Mouse (Mus musculus): ENCODE data around the gene Olfr102. TPM values are rescaled to one million over a fixed set of nuclear protein-coding genes. Genes with fewer than 3 reads are reported as not detected.

Olfr102 gene
- not detected for total RNA-seq (2022)

GRCm38 (mm10) chr17:37316954-37317353 is at the start of gene Olfr102:
Gene Olfr102, minus strand, starts transcription at chr17:37317054.
- no peak for DNase-seq (ENCODE audit: low spot score)

GRCm38 (mm10) chr17:37359282-37359681 is 42.4 kb upstream of the Olfr102 start, which contains the start of gene Olfr104-ps:
Gene Olfr104-ps, plus strand, starts transcription at chr17:37359582.
- DNase-seq (ENCODE audit: low spot score): no peak

GRCm38 (mm10) chr17:37339598-37339997 is 22.7 kb upstream of the Olfr102 start, which contains the start of gene Olfr103:
Gene Olfr103, minus strand, starts transcription at chr17:37339698.
- DNase-seq (ENCODE audit: low spot score): no peak

GRCm38 (mm10) chr17:37310146-37310699 is 6.6 kb downstream of the Olfr102 start:
- DNase-seq (ENCODE audit: low spot score): no peak

- DNase-seq (ENCODE audit: low spot score): no peak
These were observed 8.4 kb downstream of the Olfr102 start for GRCm38 (mm10) chr17:37308483-37308882.

- no peak for DNase-seq (ENCODE audit: low spot score)
These were observed 12.6 kb downstream of the Olfr102 start, which contains the start of gene Olfr101 for GRCm38 (mm10) chr17:37304213-37304612. Gene Olfr101, minus strand, starts transcription at chr17:37304313.

GRCm38 (mm10) chr17:37283360-37283759 is 33.5 kb downstream of the Olfr102 start, which contains the start of gene Olfr99:
Gene Olfr99, minus strand, starts transcription at chr17:37283460.
- no peak for DNase-seq (ENCODE audit: low spot score)

- DNase-seq (ENCODE audit: low spot score): no peak
These were observed 36.5 kb downstream of the Olfr102 start for GRCm38 (mm10) chr17:37280331-37280730.

GRCm38 (mm10) chr17:37276573-37276972 is 40.3 kb downstream of the Olfr102 start:
- no peak for DNase-seq (ENCODE audit: low spot score)

- no peak for DNase-seq (ENCODE audit: low spot score)
These were observed 41.1 kb downstream of the Olfr102 start for GRCm38 (mm10) chr17:37275626-37276248.

- DNase-seq (ENCODE audit: low spot score): peak; percentile 81
These were observed 46.2 kb downstream of the Olfr102 start for GRCm38 (mm10) chr17:37270702-37271092.

- DNase-seq (ENCODE audit: low spot score): peak; percentile 98
These were observed 46.7 kb downstream of the Olfr102 start, which contains the start of gene H2-M3 for GRCm38 (mm10) chr17:37270058-37270701. Gene H2-M3, plus strand, starts transcription at chr17:37270220.

GRCm38 (mm10) chr17:37263626-37264025 is 53.2 kb downstream of the Olfr102 start, which contains the start of gene Olfr98:
Gene Olfr98, minus strand, starts transcription at chr17:37263749.
- no peak for DNase-seq (ENCODE audit: low spot score)

Other genes with a start within 250 kb of the Olfr102 start
- not detected for gene Olfr90, start 228.6 kb downstream of the Olfr102 start, total RNA-seq (2022)
- gene Olfr91, start 218.8 kb downstream of the Olfr102 start, total RNA-seq (2022): not detected
- not detected for gene Olfr92, start 197.0 kb downstream of the Olfr102 start, total RNA-seq (2022)
- gene Olfr93, start 155.6 kb downstream of the Olfr102 start, total RNA-seq (2022): not detected
- gene Ubd, start 123.2 kb downstream of the Olfr102 start, total RNA-seq (2022): not detected
- not detected for gene Olfr94, start 116.1 kb downstream of the Olfr102 start, total RNA-seq (2022)
- not detected for gene Olfr95, start 103.9 kb downstream of the Olfr102 start, total RNA-seq (2022)
- not detected for gene Olfr96, start 96.9 kb downstream of the Olfr102 start, total RNA-seq (2022)
- not detected for gene Olfr97, start 79.7 kb downstream of the Olfr102 start, total RNA-seq (2022)
- not detected for gene Olfr98, start 53.3 kb downstream of the Olfr102 start, total RNA-seq (2022)
- gene H2-M3, start 46.8 kb downstream of the Olfr102 start, total RNA-seq (2022): 1 to 10 TPM; 3.2 to 4.4 (median 3.6) TPM
- not detected for gene Olfr99, start 33.6 kb downstream of the Olfr102 start, total RNA-seq (2022)
- not detected for gene Olfr101, start 12.7 kb downstream of the Olfr102 start, total RNA-seq (2022)
- not detected for gene Olfr103, start 22.6 kb upstream of the Olfr102 start, total RNA-seq (2022)
- gene Olfr104-ps, start 42.5 kb upstream of the Olfr102 start, total RNA-seq (2022): not detected
- not detected for gene Olfr105-ps, start 62.0 kb upstream of the Olfr102 start, total RNA-seq (2022)
- not detected for gene Olfr106-ps, start 73.3 kb upstream of the Olfr102 start, total RNA-seq (2022)
- gene Olfr107, start 82.2 kb upstream of the Olfr102 start, total RNA-seq (2022): not detected
- gene Olfr108, start 128.4 kb upstream of the Olfr102 start, total RNA-seq (2022): not detected
- gene Olfr109, start 141.9 kb upstream of the Olfr102 start, total RNA-seq (2022): not detected
- under 1 TPM in 1 of 4 experiments, not detected in 3; 0.20 TPM for gene H2-M2, start 166.5 kb upstream of the Olfr102 start, total RNA-seq (2022)
- gene Olfr110, start 175.4 kb upstream of the Olfr102 start, total RNA-seq (2022): not detected
- not detected for gene Olfr111, start 191.0 kb upstream of the Olfr102 start, total RNA-seq (2022)